Mouse (Mus musculus) lung, postnatal 0 days (tissue): ENCODE results near the gene Cdc42.

ENCODE experiments used
- CTCF ChIP-seq: IDR thresholded peaks from 2 replicates; pipeline ENCODE4 v1.5.1; 2016; ENCODE audit warnings: antibody characterized with exemption, mild to moderate bottlenecking
- EP300 ChIP-seq: IDR thresholded peaks from 2 replicates; pipeline ENCODE4 v1.6.1; 2016; ENCODE audit warnings: antibody characterized with exemption, mild to moderate bottlenecking, control low read depth

DNA sequence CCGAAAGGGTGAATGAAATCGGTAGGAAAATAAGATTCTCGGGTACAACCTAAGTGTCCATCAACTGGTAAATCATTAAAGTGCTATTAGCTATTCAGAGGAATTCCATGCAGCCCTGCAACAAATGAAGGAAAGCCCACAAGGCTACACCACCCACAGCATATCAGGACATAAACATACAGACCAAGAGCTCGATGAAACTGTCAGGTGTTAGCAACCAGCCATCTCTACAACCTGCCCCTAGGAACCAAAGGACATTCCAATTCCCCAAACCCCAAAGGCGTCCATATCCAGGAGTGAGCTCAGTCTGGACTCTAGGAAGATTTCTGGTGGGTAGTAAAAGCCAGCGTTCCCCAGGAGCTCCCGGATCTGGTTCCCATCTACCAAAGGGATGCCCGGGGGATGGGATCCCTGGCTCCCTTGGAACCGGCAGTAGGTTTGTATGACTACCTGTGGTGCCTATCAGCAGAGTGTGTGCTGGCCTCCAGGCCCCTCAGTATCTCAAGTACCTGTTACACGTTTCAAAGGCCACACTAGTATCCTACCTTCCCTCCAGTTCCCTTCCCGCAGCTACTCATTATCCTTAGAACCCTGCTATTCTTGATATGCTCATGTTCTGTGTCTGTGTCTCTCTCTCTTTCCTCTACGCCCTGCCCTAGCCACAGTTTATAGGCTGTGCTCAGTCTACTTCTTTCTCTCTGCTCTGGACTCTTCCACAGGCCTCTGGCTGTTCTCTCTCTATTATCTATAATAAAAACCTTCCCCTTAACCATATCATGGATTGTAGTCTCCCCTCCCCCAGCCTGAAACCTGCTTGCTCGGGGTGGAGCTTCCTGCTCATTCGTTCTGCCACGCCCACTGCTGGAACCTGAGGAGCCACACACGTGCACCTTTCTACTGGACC, 23.4 kb upstream of the Cdc42 start:
- no peak for TF ChIP-seq CTCF
- no peak for TF ChIP-seq EP300
